Mouse (Mus musculus): ENCODE data around the gene Adcy7. TPM values are rescaled to one million over a fixed set of nuclear protein-coding genes. Genes with fewer than 3 reads are reported as not detected.

The Adcy7 gene
- 2.2 and 3.2 TPM in 2 replicates for polyA plus RNA-seq (2016; fragmentation: Nextera tagmentation; extraction: Ambion mirVana)

DNA sequence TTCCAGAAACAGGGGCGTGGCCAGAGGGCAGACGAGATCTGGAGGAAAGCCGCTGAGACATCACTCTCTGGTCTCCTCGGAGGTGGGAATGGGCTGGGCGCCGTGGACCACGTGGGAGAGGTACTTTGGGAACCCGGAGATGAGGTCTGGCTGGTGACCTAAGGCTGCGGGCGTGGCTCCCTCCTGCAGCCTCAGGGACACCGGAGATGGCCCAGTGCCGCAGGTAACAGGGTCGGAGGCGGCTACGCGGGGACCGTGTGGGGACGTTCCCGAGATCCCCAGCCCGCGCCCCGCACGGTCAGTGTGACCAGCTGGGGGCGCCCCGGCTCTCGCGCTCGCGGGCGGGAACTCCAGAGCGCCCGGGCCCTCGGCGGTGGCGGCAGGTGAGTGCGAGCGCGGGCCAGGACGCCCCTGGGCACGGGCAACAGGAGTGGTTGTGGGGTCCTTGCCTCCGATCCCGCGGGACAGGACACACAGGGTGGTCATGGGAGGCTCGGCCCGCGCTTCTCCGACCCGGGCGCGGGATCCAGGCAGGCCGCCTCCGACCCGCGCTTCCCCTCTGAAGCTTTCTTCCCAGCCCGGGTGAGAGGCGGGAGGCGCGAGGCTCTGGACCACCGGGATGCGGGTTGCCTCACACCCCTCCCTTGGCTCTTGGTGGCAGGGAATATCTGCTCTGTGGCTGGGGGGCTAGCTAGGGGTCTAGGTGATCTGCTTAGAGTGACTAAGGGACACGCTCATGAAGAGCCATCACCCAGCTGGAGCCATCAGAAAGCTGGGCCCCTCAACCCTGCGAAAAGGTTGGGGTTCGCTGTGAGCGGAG, at the start of gene Adcy7:
Gene Adcy7 (plus strand): TSS at position 173 of the 820 bp plus-strand sequence.
- 4% methylated on average over 59 of the region's 64 CpGs for WGBS
- Histone ChIP-seq H3K9me3 (replicated peaks) (no peaks in the 10 kb centered on the region), H3K4me3 (peak within 1 kb of the TSS; percentile 59), H3K36me3 (no peaks in the 10 kb centered on the region), H3K4me1 (peaks cover 19% of the 10 kb centered on the region), H3K27ac (replicated peaks) (peak within 1 kb of the TSS; percentile 82), H3K27me3 (ENCODE audit: low read depth, poor library complexity, severe bottlenecking) (peaks cover 76% of the 10 kb centered on the region)
- peak; percentile 58 for DNase-seq (ENCODE audit: low spot score)

DNA sequence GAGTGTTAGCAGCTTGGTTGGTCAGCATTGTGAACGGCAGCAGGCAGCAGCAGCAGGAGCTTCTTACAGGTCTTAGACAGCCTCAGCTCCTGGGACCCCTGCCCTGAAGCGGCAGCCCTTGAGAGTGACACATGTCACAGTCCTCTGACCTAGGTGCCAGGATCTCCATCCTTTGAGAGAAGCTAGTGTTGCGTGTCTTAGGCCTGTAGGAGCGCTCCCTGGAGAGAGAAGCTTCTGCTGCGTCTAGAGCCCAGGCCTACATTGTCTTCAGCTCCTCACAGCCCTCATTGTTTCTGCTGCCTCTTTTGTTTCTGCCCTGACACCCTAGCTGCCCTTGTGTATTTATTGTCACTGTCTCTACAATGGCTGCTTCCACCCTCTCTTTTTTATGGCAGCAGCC, 46.8 kb upstream of the Adcy7 start:
- 0 out of 2 replicates have a peak overlapping the region, but pooled peaks have one; percentile 2 for H3K4me3 ChIP-seq
- no peaks in the 10 kb centered on the region for H3K9me3 ChIP-seq (replicated peaks)
- H3K27ac ChIP-seq (replicated peaks) = peak overlapping the region; percentile 69
- no peaks in the 10 kb centered on the region for H3K27me3 ChIP-seq (ENCODE audit: low read depth, poor library complexity, severe bottlenecking)
- H3K4me1 ChIP-seq = peaks cover 61% of the 10 kb centered on the region
- H3K36me3 ChIP-seq = peaks cover 5% of the 10 kb centered on the region
- WGBS = 19% methylated on average over 5 of the region's 5 CpGs
- DNase-seq (ENCODE audit: low spot score) = peak; percentile 43

DNA sequence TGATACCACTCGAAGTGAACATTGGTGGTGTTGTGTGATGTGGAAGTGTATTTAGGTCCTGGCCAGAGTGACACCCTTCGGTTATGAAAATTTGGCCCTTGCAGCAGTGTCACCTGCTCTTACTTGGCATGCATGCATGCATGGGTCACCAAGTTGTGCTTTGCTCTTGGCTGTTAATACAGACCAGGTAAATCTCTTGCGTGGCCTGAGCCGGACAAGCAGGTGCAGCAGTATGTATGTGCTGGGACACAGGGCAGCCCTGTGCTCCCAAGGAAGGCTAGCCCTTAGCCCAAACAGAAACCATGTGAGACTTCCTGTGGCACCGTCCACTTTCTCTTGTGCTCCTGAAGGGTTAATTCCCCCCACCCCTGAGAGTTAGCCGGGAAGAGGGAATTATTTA, 44.4 kb upstream of the Adcy7 start:
- no peak for DNase-seq (ENCODE audit: low spot score)
- Histone ChIP-seq H3K36me3 (no peaks in the 10 kb centered on the region), H3K4me3 (no peak overlapping the region), H3K9me3 (replicated peaks) (no peaks in the 10 kb centered on the region), H3K27me3 (ENCODE audit: low read depth, poor library complexity, severe bottlenecking) (no peaks in the 10 kb centered on the region), H3K27ac (replicated peaks) (0 out of 2 replicates have a peak overlapping the region, but pooled peaks have one; percentile 39), H3K4me1 (peaks cover 50% of the 10 kb centered on the region)
- WGBS = 65% methylated on average over 6 of the region's 6 CpGs

DNA sequence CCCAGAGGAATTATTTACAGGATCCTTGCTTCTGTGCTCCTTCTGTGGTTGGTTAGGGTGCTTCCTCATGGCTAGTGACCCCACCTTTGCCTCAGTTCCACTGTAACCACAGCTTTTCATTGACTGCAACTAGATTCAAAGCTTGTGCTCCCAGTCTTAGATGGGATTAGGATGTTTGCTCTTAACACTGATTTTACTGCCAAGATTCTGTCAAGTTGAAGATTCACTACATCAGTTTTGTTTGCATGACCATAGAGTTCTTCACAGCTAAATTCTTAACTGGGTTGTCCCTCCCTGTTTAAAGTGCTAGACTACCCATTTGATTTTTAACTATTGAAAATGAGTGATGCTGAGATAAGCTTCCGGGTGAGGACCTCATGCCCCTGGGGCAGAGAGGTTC, 43.9 kb upstream of the Adcy7 start:
- H3K27ac ChIP-seq (replicated peaks) = 0 out of 2 replicates have a peak overlapping the region, but pooled peaks have one; percentile 39
- peaks cover 50% of the 10 kb centered on the region for H3K4me1 ChIP-seq
- 67% methylated on average over 1 of the region's 1 CpGs for WGBS
- H3K27me3 ChIP-seq (ENCODE audit: low read depth, poor library complexity, severe bottlenecking) = no peaks in the 10 kb centered on the region
- no peak for DNase-seq (ENCODE audit: low spot score)
- no peaks in the 10 kb centered on the region for H3K36me3 ChIP-seq
- H3K9me3 ChIP-seq (replicated peaks) = no peaks in the 10 kb centered on the region
- H3K4me3 ChIP-seq = no peak overlapping the region

DNA sequence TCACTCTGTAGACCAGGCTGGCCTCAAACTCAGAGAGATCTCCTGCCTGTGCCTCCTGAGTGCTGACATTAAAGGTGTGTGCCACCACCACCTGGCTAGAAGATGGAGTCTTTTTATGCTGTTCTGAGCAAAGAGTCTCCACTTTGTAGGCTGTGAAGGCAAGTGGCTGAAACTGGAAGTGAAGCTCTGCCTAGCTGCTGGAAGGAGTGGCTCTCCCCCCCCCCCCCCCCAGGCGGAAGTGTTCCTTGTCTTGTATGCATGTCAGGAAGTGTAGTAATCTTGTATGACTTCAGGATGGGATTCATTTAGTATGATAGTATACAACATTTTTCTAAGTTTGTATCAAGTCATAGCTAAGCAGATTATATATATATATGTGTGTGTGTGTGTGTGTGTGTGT, 43.4 kb upstream of the Adcy7 start:
- peaks cover 50% of the 10 kb centered on the region for H3K4me1 ChIP-seq
- WGBS = 60% methylated on average over 1 of the region's 1 CpGs
- no peak for DNase-seq (ENCODE audit: low spot score)
- H3K36me3 ChIP-seq = no peaks in the 10 kb centered on the region
- no peak overlapping the region for H3K27ac ChIP-seq (replicated peaks)
- no peaks in the 10 kb centered on the region for H3K27me3 ChIP-seq (ENCODE audit: low read depth, poor library complexity, severe bottlenecking)
- no peak overlapping the region for H3K4me3 ChIP-seq
- no peaks in the 10 kb centered on the region for H3K9me3 ChIP-seq (replicated peaks)

DNA sequence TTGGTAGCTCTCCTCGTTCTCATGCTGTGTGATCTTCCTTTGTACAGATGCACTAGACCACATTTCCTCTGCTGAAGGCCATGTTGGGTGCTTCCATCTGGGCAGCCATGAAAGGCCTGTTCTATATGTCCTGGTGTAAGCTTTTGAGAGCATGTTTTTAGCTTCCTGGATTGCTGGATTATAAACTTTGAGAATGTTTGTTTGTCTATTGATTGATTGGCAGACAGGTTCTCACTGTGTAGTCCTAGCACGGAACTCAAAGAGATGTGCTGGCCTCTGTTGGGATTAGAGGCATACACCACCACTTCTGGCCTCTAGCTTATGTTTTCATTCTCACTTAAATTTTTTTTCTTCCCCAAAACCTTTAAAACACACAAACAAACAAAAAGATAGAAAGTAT, 35.5 kb upstream of the Adcy7 start:
- WGBS = 76% methylated on average over 2 of the region's 2 CpGs
- H3K4me3 ChIP-seq = no peak overlapping the region
- H3K9me3 ChIP-seq (replicated peaks) = no peaks in the 10 kb centered on the region
- no peak for DNase-seq (ENCODE audit: low spot score)
- H3K36me3 ChIP-seq = no peaks in the 10 kb centered on the region; the same call in 1 of the 2 replicates
- H3K4me1 ChIP-seq = no peaks in the 10 kb centered on the region
- no peaks in the 10 kb centered on the region for H3K27me3 ChIP-seq (ENCODE audit: low read depth, poor library complexity, severe bottlenecking)
- H3K27ac ChIP-seq (replicated peaks) = no peak overlapping the region

DNA sequence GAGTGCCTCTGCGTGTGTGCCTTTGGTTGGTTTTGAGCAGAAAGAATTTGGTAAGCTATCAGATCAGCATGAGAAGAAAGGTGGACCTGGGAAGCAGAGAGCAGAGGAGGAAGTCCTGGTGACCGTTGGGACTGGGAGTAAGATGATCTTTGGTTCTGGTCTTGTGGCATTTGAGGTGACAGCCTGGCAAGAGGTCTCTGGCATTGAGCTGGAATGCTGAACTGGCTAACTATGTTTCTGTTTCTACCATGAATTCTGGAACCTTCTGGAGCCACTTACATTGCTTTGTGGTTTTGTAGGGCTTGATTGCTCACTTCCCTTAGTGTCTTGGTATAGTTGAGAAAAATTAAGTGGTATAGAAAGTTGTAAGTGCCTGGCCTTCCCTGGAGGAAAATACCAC, 34.6 kb upstream of the Adcy7 start:
- H3K4me3 ChIP-seq = no peak overlapping the region
- WGBS = 81% methylated on average over 2 of the region's 2 CpGs
- H3K36me3 ChIP-seq = no peaks in the 10 kb centered on the region; the same call in 1 of the 2 replicates

DNA sequence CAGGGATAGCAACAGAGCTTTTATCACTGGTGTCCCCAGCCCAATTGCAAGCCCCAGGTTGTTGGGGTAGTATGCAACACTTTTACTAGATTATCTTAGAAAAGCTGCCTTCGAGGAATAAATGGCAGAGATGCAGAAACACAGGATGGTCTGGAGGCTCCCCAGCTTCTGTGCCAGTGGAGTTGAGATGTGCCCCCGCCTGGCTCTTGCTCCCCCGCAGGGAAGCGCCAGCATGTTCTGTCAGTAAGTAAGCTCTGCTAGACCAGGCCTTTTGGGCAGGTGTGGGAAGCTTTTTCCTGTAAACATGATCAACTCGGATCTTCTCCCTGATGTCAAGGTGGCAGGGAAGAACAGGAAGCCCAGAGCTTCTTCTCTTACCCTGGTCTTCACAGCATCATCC, 32.9 kb upstream of the Adcy7 start:
- Histone ChIP-seq H3K4me3 (no peak overlapping the region), H3K36me3 (peaks cover 11% of the 10 kb centered on the region), H3K4me1 (no peaks in the 10 kb centered on the region), H3K9me3 (replicated peaks) (no peaks in the 10 kb centered on the region), H3K27ac (replicated peaks) (no peak overlapping the region), H3K27me3 (ENCODE audit: low read depth, poor library complexity, severe bottlenecking) (no peaks in the 10 kb centered on the region)
- no peak for DNase-seq (ENCODE audit: low spot score)
- 88% methylated on average over 5 of the region's 5 CpGs for WGBS

More for the DNA sequence above, 34.6 kb upstream of the Adcy7 start:
- Histone ChIP-seq H3K4me1 (no peaks in the 10 kb centered on the region), H3K9me3 (replicated peaks) (no peaks in the 10 kb centered on the region), H3K27me3 (ENCODE audit: low read depth, poor library complexity, severe bottlenecking) (no peaks in the 10 kb centered on the region), H3K27ac (replicated peaks) (no peak overlapping the region)
- no peak for DNase-seq (ENCODE audit: low spot score)

DNA sequence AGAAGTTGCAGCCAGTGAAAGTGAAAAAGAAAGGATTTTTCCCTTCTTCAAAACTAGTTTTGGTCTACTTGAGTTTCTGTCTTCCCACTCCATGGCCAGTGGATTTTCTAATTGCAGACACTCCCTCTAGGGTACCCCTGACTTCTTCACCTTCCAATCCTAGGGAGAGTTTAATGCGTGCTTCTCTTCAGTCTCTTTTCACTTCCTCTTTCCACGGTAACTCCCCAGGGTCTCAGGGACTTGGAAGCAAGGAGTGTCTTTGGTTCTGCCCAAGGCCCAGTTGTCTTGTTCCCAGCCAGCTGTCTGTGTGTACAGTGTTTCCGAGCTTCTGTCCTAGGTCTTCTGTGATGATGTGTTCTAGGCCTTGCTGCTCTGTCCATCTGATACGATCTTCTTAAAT, 30.3 kb upstream of the Adcy7 start:
- no peaks in the 10 kb centered on the region for H3K27me3 ChIP-seq (ENCODE audit: low read depth, poor library complexity, severe bottlenecking)
- H3K4me1 ChIP-seq = no peaks in the 10 kb centered on the region
- H3K4me3 ChIP-seq = no peak overlapping the region
- no peak overlapping the region for H3K27ac ChIP-seq (replicated peaks)
- H3K36me3 ChIP-seq = peaks cover 31% of the 10 kb centered on the region
- no peak for DNase-seq (ENCODE audit: low spot score)
- WGBS = 88% methylated on average over 4 of the region's 4 CpGs
- no peaks in the 10 kb centered on the region for H3K9me3 ChIP-seq (replicated peaks)

DNA sequence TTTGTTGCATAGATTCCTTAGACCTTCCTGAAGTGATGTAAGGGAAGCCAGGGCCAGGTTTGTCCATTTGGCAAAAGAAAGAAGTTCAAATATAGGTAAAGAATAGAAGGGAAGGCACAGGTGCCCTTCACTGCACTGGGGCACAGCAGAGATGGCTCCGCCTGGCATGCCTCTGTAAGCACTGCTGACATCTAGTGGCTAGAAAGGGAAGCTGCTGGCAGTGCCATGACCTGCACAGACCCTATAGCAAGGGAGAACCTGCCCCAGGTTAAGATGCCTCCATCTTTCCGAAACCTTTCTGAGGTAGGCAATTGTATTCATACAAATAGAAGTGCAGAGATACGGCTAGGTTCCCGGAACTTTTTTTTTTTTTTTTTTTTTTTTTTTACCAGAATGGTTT, 27.9 kb upstream of the Adcy7 start:
- no peak overlapping the region for H3K4me3 ChIP-seq
- no peak for DNase-seq (ENCODE audit: low spot score)
- H3K27me3 ChIP-seq (ENCODE audit: low read depth, poor library complexity, severe bottlenecking) = no peaks in the 10 kb centered on the region
- no peak overlapping the region for H3K27ac ChIP-seq (replicated peaks)
- no peaks in the 10 kb centered on the region for H3K9me3 ChIP-seq (replicated peaks)
- no peaks in the 10 kb centered on the region for H3K4me1 ChIP-seq
- H3K36me3 ChIP-seq = peaks cover 53% of the 10 kb centered on the region
- 67% methylated on average over 4 of the region's 4 CpGs for WGBS

DNA sequence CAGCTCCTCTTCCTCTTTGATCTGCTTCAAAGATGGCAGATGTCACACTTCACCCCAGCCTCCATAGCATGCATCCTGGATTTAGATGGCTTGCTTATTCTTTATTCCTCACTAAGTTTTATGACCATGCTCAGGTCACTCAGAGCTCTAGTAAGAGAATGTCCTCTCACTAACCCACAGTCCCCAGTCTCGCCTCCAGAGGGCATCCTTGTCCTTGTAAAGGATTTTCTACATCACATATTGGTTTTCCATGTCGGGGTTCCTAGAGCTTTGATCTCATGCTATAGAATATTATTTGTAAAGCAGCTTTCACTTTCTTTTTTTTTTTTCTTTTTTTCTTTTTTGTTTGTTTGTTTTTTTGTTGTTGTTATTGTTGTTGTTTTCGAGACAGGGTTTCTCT, 19.4 kb upstream of the Adcy7 start:
- no peak for DNase-seq (ENCODE audit: low spot score)
- Histone ChIP-seq H3K4me3 (no peak overlapping the region), H3K9me3 (replicated peaks) (no peaks in the 10 kb centered on the region), H3K27me3 (ENCODE audit: low read depth, poor library complexity, severe bottlenecking) (no peaks in the 10 kb centered on the region), H3K4me1 (peaks cover 11% of the 10 kb centered on the region), H3K36me3 (peaks cover 87% of the 10 kb centered on the region), H3K27ac (replicated peaks) (no peak overlapping the region)
- WGBS = 81% methylated on average over 3 of the region's 3 CpGs

DNA sequence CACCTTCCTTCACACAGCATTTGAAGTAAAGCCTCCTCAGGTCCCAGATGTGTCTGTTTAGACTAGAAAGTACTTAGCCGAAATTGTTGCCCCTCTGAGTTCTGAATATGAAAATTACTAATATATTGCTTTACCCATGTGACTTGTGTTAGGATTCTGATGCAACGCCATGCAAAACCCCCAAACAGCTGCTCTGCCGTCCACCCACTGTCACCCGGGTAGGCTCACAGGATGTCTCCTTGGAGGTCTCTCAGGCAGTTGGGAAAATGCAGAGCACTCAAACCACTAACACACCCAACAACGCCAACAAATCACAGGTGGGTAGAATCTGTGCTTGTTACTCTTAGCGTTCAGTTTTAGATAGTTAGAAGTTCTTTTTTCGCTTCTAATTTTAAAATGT, 17.2 kb upstream of the Adcy7 start:
- Histone ChIP-seq H3K27me3 (ENCODE audit: low read depth, poor library complexity, severe bottlenecking) (no peaks in the 10 kb centered on the region), H3K4me1 (peaks cover 19% of the 10 kb centered on the region), H3K27ac (replicated peaks) (no peak overlapping the region), H3K36me3 (peaks cover 67% of the 10 kb centered on the region), H3K4me3 (no peak overlapping the region), H3K9me3 (replicated peaks) (no peaks in the 10 kb centered on the region)
- DNase-seq (ENCODE audit: low spot score) = no peak
- 92% methylated on average over 7 of the region's 7 CpGs for WGBS

DNA sequence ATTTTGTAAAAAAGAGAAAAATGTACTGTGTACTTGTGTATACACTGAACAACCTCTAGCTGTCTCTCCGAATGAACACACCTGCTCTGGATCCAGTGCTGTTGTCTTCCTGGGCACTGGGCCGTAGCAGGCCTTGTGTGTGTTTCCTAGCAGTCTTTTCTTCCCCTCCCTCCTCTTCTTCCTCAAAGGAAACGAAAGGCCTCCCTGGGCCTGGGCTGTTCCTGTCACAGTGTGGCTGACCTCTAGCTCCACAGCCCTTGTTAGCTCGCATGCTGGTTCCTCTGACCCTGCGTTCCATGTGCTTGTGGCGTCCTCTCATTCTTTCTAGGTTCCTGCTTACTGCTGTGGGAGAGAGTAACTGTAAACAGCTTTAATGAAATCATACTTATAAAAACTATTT, 14.2 kb upstream of the Adcy7 start:
- H3K9me3 ChIP-seq (replicated peaks) = no peaks in the 10 kb centered on the region
- DNase-seq (ENCODE audit: low spot score) = no peak
- H3K4me1 ChIP-seq = peaks cover 24% of the 10 kb centered on the region
- no peaks in the 10 kb centered on the region for H3K27me3 ChIP-seq (ENCODE audit: low read depth, poor library complexity, severe bottlenecking)
- no peak overlapping the region for H3K4me3 ChIP-seq
- WGBS = 39% methylated on average over 6 of the region's 6 CpGs
- H3K36me3 ChIP-seq = peaks cover 43% of the 10 kb centered on the region
- no peak overlapping the region for H3K27ac ChIP-seq (replicated peaks)

All from midbrain, embryonic 10.5 days (tissue).